Mouse (Mus musculus) liver, adult 2 months (tissue): Measurements from ENCODE around the gene Cdc25b.

Source experiments
- CTCF ChIP-seq: fragments of 200-500 bp; IDR thresholded peaks from 2 replicates; pipeline ENCODE4 v1.5.1; 2011; ENCODE audit warnings: low read depth, low read length, control low read depth
- POLR2A ChIP-seq: fragments of 200-500 bp; IDR thresholded peaks from 2 replicates; pipeline ENCODE4 v1.6.1; 2011; ENCODE audit warnings: low read length, control low read depth; ENCODE audit not compliant: insufficient read depth; ENCODE audit errors: extremely low read depth

DNA sequence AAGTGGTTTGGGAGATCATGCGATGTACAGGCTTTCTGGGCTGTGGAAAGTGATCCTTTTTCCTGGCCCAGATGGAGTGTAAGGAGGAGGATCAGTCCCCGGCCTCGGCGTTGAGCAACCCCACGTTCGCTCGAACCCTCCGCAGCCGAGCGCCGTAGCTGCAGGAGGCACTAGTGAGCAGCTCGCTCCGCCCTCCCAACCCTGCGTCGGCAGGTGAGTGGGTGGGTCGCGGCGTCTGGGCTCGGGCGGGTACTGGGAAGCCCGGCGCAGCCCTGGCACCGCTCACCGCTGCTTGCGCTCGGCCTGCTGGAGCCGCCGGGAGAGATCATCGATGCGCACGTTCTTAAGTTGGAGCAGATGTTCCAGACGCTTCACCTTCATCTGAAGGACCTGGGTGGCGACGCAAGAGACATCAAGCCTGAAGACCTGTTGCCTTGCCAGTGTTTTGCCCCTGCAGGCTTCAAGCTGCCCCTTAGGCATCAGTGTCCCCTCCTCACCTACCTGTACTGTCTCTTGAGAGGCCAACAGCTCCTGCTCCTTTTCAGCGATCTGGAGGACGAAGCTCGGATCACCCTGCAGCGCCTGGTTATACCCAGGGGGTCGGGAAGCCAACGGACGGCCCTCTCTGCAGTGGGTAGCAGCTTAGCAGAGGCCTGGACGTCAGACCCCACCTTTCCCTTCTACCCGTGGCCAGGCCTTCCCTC lies 15.2 kb upstream of the Cdc25b start:
- TF ChIP-seq POLR2A (no peak), CTCF (no peak; the same call in 1 of the 2 replicates)
